Mouse (Mus musculus) intestine, embryonic 15.5 days (tissue): ENCODE results near the gene Stim1. TPM values are rescaled to one million over a fixed set of nuclear protein-coding genes. Genes with fewer than 3 reads are reported as not detected.

ENCODE experiments used
- ATAC-seq: fragments of 200-750 bp; cut with Nextera tagmentation; 2 replicates; pipeline ENCODE4 v1.8.0; 2017; ENCODE audit warnings: moderate TSS enrichment, moderate library complexity
- H3K27ac ChIP-seq: fragments of 300-500 bp; sonication (generic); 2 replicates; pipeline ENCODE4 v1.5.1; 2015; ENCODE audit warnings: mild to moderate bottlenecking, inconsistent platforms
- H3K27me3 ChIP-seq: fragments of 300-500 bp; sonication (generic); replicated peaks from 2 replicates; pipeline ENCODE4 v1.6.1; 2015; ENCODE audit warnings: inconsistent platforms
- H3K36me3 ChIP-seq: fragments of 300-500 bp; sonication (generic); 2 replicates; pipeline ENCODE4 v1.6.1; 2015; ENCODE audit warnings: inconsistent platforms
- H3K4me1 ChIP-seq: fragments of 300-500 bp; sonication (generic); replicated peaks from 2 replicates; pipeline ENCODE4 v1.6.1; 2015; ENCODE audit warnings: inconsistent platforms
- H3K4me2 ChIP-seq: fragments of 300-500 bp; sonication (generic); replicated peaks from 2 replicates; pipeline ENCODE4 v1.6.1; 2015; ENCODE audit warnings: mild to moderate bottlenecking, inconsistent platforms
- H3K4me3 ChIP-seq: fragments of 300-500 bp; sonication (generic); replicated peaks from 2 replicates; pipeline ENCODE4 v1.5.1; 2015; ENCODE audit warnings: inconsistent platforms
- H3K9ac ChIP-seq: fragments of 300-500 bp; sonication (generic); 2 replicates; pipeline ENCODE4 v1.6.1; 2015; ENCODE audit warnings: inconsistent platforms
- H3K9me3 ChIP-seq: fragments of 300-500 bp; sonication (generic); 2 replicates; pipeline ENCODE4 v1.6.1; 2016; ENCODE audit warnings: inconsistent platforms
- WGBS: fragments of 180-500 bp; shearing (Covaris S2); methylation state at CpG from one replicate; pipeline ENCODE4 v1.1.7; 2015; 5-methylcytosine and 5-hydroxymethylcytosine counted together
- polyA plus RNA-seq: library from polyadenylated mRNA; unstranded; fragments of >200 nt; fragmentation: Nextera tagmentation; extraction: Ambion mirVana; gene quantifications from 2 replicates; pipeline ENCODE4 v1.2.1, GENCODE M21; 2015

Stim1 gene
- polyA plus RNA-seq, 1 experiment from 2014 or later, result 20.1 TPM

GRCm38 (mm10) chr7:102441657-102442391 lies 174.2 kb downstream of the Stim1 start, which contains the start of gene Rrm1:
Gene Rrm1, plus strand, starts transcription at chr7:102441695.
- WGBS, result under 1% methylated on average over 56 of the region's 56 CpGs
- Histone ChIP-seq H3K27ac (peak within 1 kb of the TSS; percentile 89), H3K4me2 (peak within 1 kb of the TSS; percentile 59), H3K4me3 (peak within 1 kb of the TSS; percentile 79), H3K4me1 (0 out of 2 replicates have a peak, but pooled peaks cover 11% of the 10 kb centered on the region), H3K9ac (peak within 1 kb of the TSS; percentile 78), H3K36me3 (peaks cover 7% of the 10 kb centered on the region; the same call in 1 of the 2 replicates), H3K9me3 (no peaks in the 10 kb centered on the region), H3K27me3 (no peaks in the 10 kb centered on the region)
- peak; percentile 98 for ATAC-seq

GRCm38 (mm10) chr7:102442432-102442831 lies 174.8 kb downstream of the Stim1 start:
- Histone ChIP-seq H3K36me3 (peaks cover 7% of the 10 kb centered on the region; the same call in 1 of the 2 replicates), H3K4me1 (0 out of 2 replicates have a peak, but pooled peaks cover 11% of the 10 kb centered on the region), H3K4me3 (peak overlapping the region; percentile 79), H3K27ac (peak overlapping the region; percentile 89), H3K9me3 (no peaks in the 10 kb centered on the region), H3K4me2 (peak overlapping the region; percentile 59), H3K27me3 (no peaks in the 10 kb centered on the region), H3K9ac (peak overlapping the region; percentile 78)
- peak; percentile 13; the same call in 1 of the 2 replicates for ATAC-seq
- WGBS, result under 1% methylated on average over 4 of the region's 4 CpGs

- H3K36me3 ChIP-seq, result peaks cover 10% of the 10 kb centered on the region
- 69% methylated on average over 2 of the region's 2 CpGs for WGBS
- ATAC-seq, result no peak
Measured at GRCm38 (mm10) chr7:102444301-102444700, 176.7 kb downstream of the Stim1 start.

GRCm38 (mm10) chr7:102446438-102446837 lies 178.8 kb downstream of the Stim1 start:
- 90% methylated on average over 9 of the region's 9 CpGs for WGBS
- Histone ChIP-seq H3K9me3 (no peaks in the 10 kb centered on the region), H3K4me2 (no peak overlapping the region), H3K9ac (no peak overlapping the region), H3K4me1 (0 out of 2 replicates have a peak, but pooled peaks cover 11% of the 10 kb centered on the region), H3K36me3 (peaks cover 13% of the 10 kb centered on the region), H3K27ac (no peak overlapping the region), H3K27me3 (no peaks in the 10 kb centered on the region), H3K4me3 (no peak overlapping the region)
- no peak for ATAC-seq

More at GRCm38 (mm10) chr7:102444301-102444700, 176.7 kb downstream of the Stim1 start:
- no peak overlapping the region for H3K27ac ChIP-seq
- no peak overlapping the region for H3K4me2 ChIP-seq
- no peak overlapping the region for H3K4me3 ChIP-seq
- H3K9me3 ChIP-seq, result no peaks in the 10 kb centered on the region
- H3K27me3 ChIP-seq, result no peaks in the 10 kb centered on the region
- H3K9ac ChIP-seq, result no peak overlapping the region
- H3K4me1 ChIP-seq, result 0 out of 2 replicates have a peak, but pooled peaks cover 11% of the 10 kb centered on the region

GRCm38 (mm10) chr7:102458618-102459380 lies 191.2 kb downstream of the Stim1 start:
- Histone ChIP-seq H3K4me1 (no peaks in the 10 kb centered on the region), H3K36me3 (peaks cover 37% of the 10 kb centered on the region), H3K9ac (no peak overlapping the region), H3K27ac (no peak overlapping the region), H3K4me3 (no peak overlapping the region), H3K27me3 (no peaks in the 10 kb centered on the region), H3K9me3 (no peaks in the 10 kb centered on the region), H3K4me2 (no peak overlapping the region)
- WGBS, result 89% methylated on average over 5 of the region's 5 CpGs
- ATAC-seq, result no peak

GRCm38 (mm10) chr7:102467566-102467965 lies 200.0 kb downstream of the Stim1 start:
- ATAC-seq, result no peak
- H3K27ac ChIP-seq, result no peak overlapping the region
- no peak overlapping the region for H3K9ac ChIP-seq
- H3K36me3 ChIP-seq, result peaks cover 34% of the 10 kb centered on the region
- no peaks in the 10 kb centered on the region for H3K4me1 ChIP-seq
- no peak overlapping the region for H3K4me2 ChIP-seq
- no peaks in the 10 kb centered on the region for H3K9me3 ChIP-seq
- no peaks in the 10 kb centered on the region for H3K27me3 ChIP-seq
- WGBS, result 90% methylated on average over 8 of the region's 8 CpGs
- no peak overlapping the region for H3K4me3 ChIP-seq

- no peaks in the 10 kb centered on the region for H3K27me3 ChIP-seq
- no peak overlapping the region for H3K4me3 ChIP-seq
- no peaks in the 10 kb centered on the region for H3K4me1 ChIP-seq
- no peak for ATAC-seq
- no peak overlapping the region for H3K9ac ChIP-seq
- no peak overlapping the region for H3K27ac ChIP-seq
- peaks cover 7% of the 10 kb centered on the region for H3K36me3 ChIP-seq
- WGBS, result 46% methylated on average over 5 of the region's 5 CpGs
- no peak overlapping the region for H3K4me2 ChIP-seq
- H3K9me3 ChIP-seq, result no peaks in the 10 kb centered on the region
Measured at GRCm38 (mm10) chr7:102472675-102473074, 205.1 kb downstream of the Stim1 start.

- H3K4me1 ChIP-seq, result no peaks in the 10 kb centered on the region
- no peak overlapping the region for H3K9ac ChIP-seq
- H3K9me3 ChIP-seq, result no peaks in the 10 kb centered on the region
- 98% methylated on average over 5 of the region's 5 CpGs for WGBS
- H3K27ac ChIP-seq, result no peak overlapping the region
- H3K4me2 ChIP-seq, result no peak overlapping the region
- ATAC-seq, result no peak
- H3K27me3 ChIP-seq, result no peaks in the 10 kb centered on the region
- H3K4me3 ChIP-seq, result no peak overlapping the region
- H3K36me3 ChIP-seq, result no peaks in the 10 kb centered on the region
Measured at GRCm38 (mm10) chr7:102476601-102477000, 209.0 kb downstream of the Stim1 start.

GRCm38 (mm10) chr7:102477377-102477776 lies 209.8 kb downstream of the Stim1 start:
- Histone ChIP-seq H3K4me3 (no peak overlapping the region), H3K36me3 (no peaks in the 10 kb centered on the region), H3K4me2 (no peak overlapping the region), H3K9ac (no peak overlapping the region), H3K27me3 (no peaks in the 10 kb centered on the region), H3K9me3 (no peaks in the 10 kb centered on the region), H3K27ac (no peak overlapping the region), H3K4me1 (no peaks in the 10 kb centered on the region)
- ATAC-seq, result no peak
- 84% methylated on average over 11 of the region's 11 CpGs for WGBS

- ATAC-seq, result no peak
- H3K4me2 ChIP-seq, result no peak overlapping the region
- WGBS, result 81% methylated on average over 4 of the region's 4 CpGs
Measured at GRCm38 (mm10) chr7:102478425-102478824, 210.8 kb downstream of the Stim1 start.

GRCm38 (mm10) chr7:102478926-102479325 lies 211.3 kb downstream of the Stim1 start:
- Histone ChIP-seq H3K36me3 (no peaks in the 10 kb centered on the region), H3K4me3 (no peak overlapping the region), H3K4me1 (no peaks in the 10 kb centered on the region), H3K27me3 (no peaks in the 10 kb centered on the region), H3K9ac (no peak overlapping the region), H3K9me3 (no peaks in the 10 kb centered on the region), H3K27ac (no peak overlapping the region), H3K4me2 (no peak overlapping the region)
- 71% methylated on average over 3 of the region's 3 CpGs for WGBS
- ATAC-seq, result 0 out of 2 replicates have a peak, but pooled peaks have one; percentile 10

More at GRCm38 (mm10) chr7:102478425-102478824, 210.8 kb downstream of the Stim1 start:
- no peaks in the 10 kb centered on the region for H3K36me3 ChIP-seq
- H3K27me3 ChIP-seq, result no peaks in the 10 kb centered on the region
- no peaks in the 10 kb centered on the region for H3K4me1 ChIP-seq
- no peak overlapping the region for H3K27ac ChIP-seq
- H3K4me3 ChIP-seq, result no peak overlapping the region
- no peak overlapping the region for H3K9ac ChIP-seq
- no peaks in the 10 kb centered on the region for H3K9me3 ChIP-seq

- 58% methylated on average over 5 of the region's 5 CpGs for WGBS
- ATAC-seq, result peak; percentile 47; the same call in 1 of the 2 replicates
- Histone ChIP-seq H3K4me3 (no peak overlapping the region), H3K9me3 (no peaks in the 10 kb centered on the region), H3K9ac (no peak overlapping the region), H3K4me2 (no peak overlapping the region), H3K27me3 (no peaks in the 10 kb centered on the region), H3K4me1 (no peaks in the 10 kb centered on the region), H3K36me3 (no peaks in the 10 kb centered on the region), H3K27ac (no peak overlapping the region)
Measured at GRCm38 (mm10) chr7:102479368-102480078, 211.9 kb downstream of the Stim1 start.
